ENCODE assay signal across 21 mouse cellular contexts in genomic region chr7:121968816-121969215, GRCm38 (mm10). TPM values are rescaled to one million over a fixed set of nuclear protein-coding genes. Genes with fewer than 3 reads are reported as not detected.
A peak's percentile ranks its signal among the peaks of the same experiment; 100 is the strongest.
DNase-seq lines count a peak whose midpoint lies in the region; ATAC-seq and TF ChIP-seq lines count a peak whose summit lies in the region.
"Had no signal": no experiment of that assay in that cellular context is flagged by ENCODE, and none has a peak within 500 bp of the region (broad histone marks: within the 10 kb centered on the region; RNA-seq: fewer than 3 reads in every experiment).

No protein-coding gene starts in this region.

- no peak for TF ChIP-seq EP300 in MEL (IDR thresholded peaks at IDR 0.05; ENCODE audit: low read depth in 1 of 2, low read length in 2 of 2)
- no peak for TF ChIP-seq EP300 in stomach, postnatal 0 days (optimal IDR thresholded peaks at IDR 0.05)

- peaks cover 15 to 29% of the 10 kb centered on the region in 2 experiments for H3K4me1 ChIP-seq in MEL (ENCODE audit: control insufficient read depth in 1 of 2, insufficient read depth in 2 of 2, low read length in 2 of 2)
- no peaks in the 10 kb centered on the region for H3K4me1 ChIP-seq in forebrain, embryonic 11.5 days (replicated peaks; ENCODE audit: control insufficient read depth, insufficient read depth, low read length)
- H3K4me1 ChIP-seq in stomach, postnatal 0 days (replicated peaks; ENCODE audit: control insufficient read depth, insufficient read depth) = no peaks in the 10 kb centered on the region
- H3K4me1 ChIP-seq: embryonic facial prominence, embryonic 13.5 days; hindbrain, embryonic 13.5 days; intestine, embryonic 15.5 days had no signal

- 90% methylated on average over 9 of the region's 9 CpGs for WGBS in forebrain, embryonic 11.5 days
- WGBS in stomach, postnatal 0 days = 83% methylated on average over 9 of the region's 9 CpGs

- no peaks in the 10 kb centered on the region for H3K9me3 ChIP-seq in MEL (replicated peaks; ENCODE audit: insufficient read depth, low read length)
- H3K9me3 ChIP-seq in forebrain, embryonic 11.5 days (ENCODE audit: control insufficient read depth, low read length) = no peaks in the 10 kb centered on the region
- H3K9me3 ChIP-seq in stomach, postnatal 0 days (ENCODE audit: control insufficient read depth, low read length) = no peaks in the 10 kb centered on the region
- H3K9me3 ChIP-seq: embryonic facial prominence, embryonic 13.5 days; heart, embryonic 10.5 days; hindbrain, embryonic 13.5 days; intestine, embryonic 15.5 days had no signal

- ATAC-seq in forebrain, embryonic 11.5 days (replicated peaks; ENCODE audit: low FRiP score) = no peak
- no peak for ATAC-seq in stomach, postnatal 0 days (ENCODE audit: low FRiP score, low TSS enrichment)
- ATAC-seq: forebrain, embryonic 14.5 days; hindbrain, postnatal 0 days; intestine, embryonic 15.5 days; Patski had no signal

- no peak for TF ChIP-seq CTCF in MEL (IDR thresholded peaks at IDR 0.05 in 2 of 3, conservative IDR thresholded peaks at IDR 0.05 in 1 of 3; ENCODE audit: control insufficient read depth in 1 of 3, insufficient read depth in 1 of 3, low read depth in 2 of 3, low read length in 3 of 3, poor library complexity in 1 of 3, severe bottlenecking in 1 of 3)
- TF ChIP-seq CTCF in stomach, postnatal 0 days (IDR thresholded peaks at IDR 0.05; ENCODE audit: low read depth) = no peak

- no peak for TF ChIP-seq RAD21 in MEL (IDR thresholded peaks at IDR 0.05; ENCODE audit: low read depth, low read length)

- no peak overlapping the region for H3K9ac ChIP-seq in MEL (ENCODE audit: control insufficient read depth, low read depth, low read length, poor library complexity, severe bottlenecking)
- no peak overlapping the region for H3K9ac ChIP-seq in forebrain, embryonic 11.5 days (ENCODE audit: low read length)
- H3K9ac ChIP-seq in stomach, postnatal 0 days (ENCODE audit: low read length) = no peak overlapping the region
- H3K9ac ChIP-seq: embryonic facial prominence, embryonic 13.5 days; hindbrain, embryonic 13.5 days; intestine, embryonic 15.5 days had no signal

- H3K27ac ChIP-seq in MEL (ENCODE audit: control insufficient read depth, low read depth, low read length) = peak overlapping the region; percentile 29; the same call in 1 of the 2 replicates
- no peak overlapping the region for H3K27ac ChIP-seq in forebrain, embryonic 11.5 days (ENCODE audit: low read depth, low read length)
- H3K27ac ChIP-seq in stomach, postnatal 0 days (replicated peaks) = no peak overlapping the region
- H3K27ac ChIP-seq: embryonic facial prominence, embryonic 13.5 days; gastrocnemius, adult 2 months; heart, embryonic 10.5 days; hindbrain, embryonic 13.5 days; hindbrain, postnatal 0 days; intestine, embryonic 15.5 days had no signal

- H3K4me3 ChIP-seq in MEL (ENCODE audit: control insufficient read depth in 1 of 2, insufficient read depth in 1 of 2, low read depth in 2 of 2, low read length in 2 of 2) = no peak overlapping the region
- no peak overlapping the region for H3K4me3 ChIP-seq in forebrain, embryonic 11.5 days (ENCODE audit: low read depth, low read length)
- no peak overlapping the region for H3K4me3 ChIP-seq in stomach, postnatal 0 days (ENCODE audit: low read depth, low read length)
- H3K4me3 ChIP-seq: embryonic facial prominence, embryonic 13.5 days; gastrocnemius, adult 2 months; heart, embryonic 10.5 days; hindbrain, embryonic 13.5 days; intestine, embryonic 15.5 days had no signal

- no peaks in the 10 kb centered on the region for H3K27me3 ChIP-seq in MEL (ENCODE audit: control insufficient read depth in 1 of 2, insufficient read depth in 2 of 2, low read length in 2 of 2)
- no peaks in the 10 kb centered on the region for H3K27me3 ChIP-seq in forebrain, embryonic 11.5 days (ENCODE audit: control insufficient read depth, insufficient read depth, low read length)
- H3K27me3 ChIP-seq in stomach, postnatal 0 days (ENCODE audit: control insufficient read depth, insufficient read depth, low read length) = no peaks in the 10 kb centered on the region
- H3K27me3 ChIP-seq: embryonic facial prominence, embryonic 13.5 days; hindbrain, embryonic 13.5 days; intestine, embryonic 15.5 days; Patski had no signal

- DNase-seq in MEL (ENCODE audit: low read depth, low spot score) = no peak
- DNase-seq in naive thymus-derived CD4-positive, alpha-beta T cell, adult 2 months (ENCODE audit: low read depth) = peak; percentile 13
- peak; percentile 61 for DNase-seq in thymus, postnatal 14 days
- DNase-seq in gastrocnemius, adult 8-10 months (ENCODE audit: low spot score in 2 of 2) = no peak
- no peak for DNase-seq in forebrain, embryonic 11.5 days (ENCODE audit: low spot score)
- DNase-seq in stomach, postnatal 0 days (ENCODE audit: low spot score) = no peak
- DNase-seq: adrenal gland, adult 2 months; cerebellum, adult 11-12 months; cerebellum, adult 9-10 months; cerebellum, postnatal 25 days; gastrocnemius, adult 2 months; gastrocnemius, postnatal 36 days; heart, adult 11 months; heart, postnatal 10 days had no signal

- no peak for TF ChIP-seq POLR2A in MEL (IDR thresholded peaks at IDR 0.05; ENCODE audit: control insufficient read depth in 1 of 2, insufficient read depth in 1 of 2, low read depth in 1 of 2, low read length in 2 of 2, poor library complexity in 1 of 2)

- H3K4me2 ChIP-seq in forebrain, embryonic 11.5 days (ENCODE audit: low read depth, low read length, severe bottlenecking) = no peak overlapping the region
- no peak overlapping the region for H3K4me2 ChIP-seq in stomach, postnatal 0 days (replicated peaks; ENCODE audit: low read depth)
- H3K4me2 ChIP-seq: embryonic facial prominence, embryonic 13.5 days; hindbrain, embryonic 13.5 days; intestine, embryonic 15.5 days had no signal

- H3K36me3 ChIP-seq in MEL (ENCODE audit: control insufficient read depth in 1 of 2, insufficient read depth in 2 of 2, low read length in 2 of 2) = peaks cover 3 to 21% of the 10 kb centered on the region in 2 experiments
- no peaks in the 10 kb centered on the region for H3K36me3 ChIP-seq in forebrain, embryonic 11.5 days (ENCODE audit: control insufficient read depth, insufficient read depth, low read length)
- peaks cover 2% of the 10 kb centered on the region; the same call in 1 of the 2 replicates for H3K36me3 ChIP-seq in stomach, postnatal 0 days (ENCODE audit: control insufficient read depth, insufficient read depth, low read length)
- H3K36me3 ChIP-seq: intestine, embryonic 15.5 days had no signal

- no peaks in the 10 kb centered on the region for H3K79me2 ChIP-seq in MEL (ENCODE audit: control insufficient read depth, insufficient read depth, low read length, poor library complexity)

TF ChIP-seq in MEL, 35 proteins besides CTCF, POLR2A, EP300 and RAD21:
- TF ChIP-seq POLR2AphosphoS2 (IDR thresholded peaks at IDR 0.05; ENCODE audit: low read length) (no peak), HCFC1 (IDR thresholded peaks at IDR 0.05; ENCODE audit: low read depth, low read length) (no peak), ZC3H11A (IDR thresholded peaks at IDR 0.05; ENCODE audit: low read depth, low read length) (no peak), MAX (IDR thresholded peaks at IDR 0.05; ENCODE audit: low read length) (no peak), MYC (IDR thresholded peaks at IDR 0.05; ENCODE audit: low read depth, low read length) (no peak), ZNF384 (IDR thresholded peaks at IDR 0.05; ENCODE audit: low read depth, low read length) (no peak)

RNA-seq across cellular contexts. Expression of gene Cog7, which starts 12.7 kb away (rescaled TPM):
- 17.1 and 17.7 TPM in 2 replicates for total RNA-seq in MEL (2012; rRNA removed)
- 10 to 100 TPM in 1 of 2 experiments, not detected in 1; 21.2 TPM for polyA plus RNA-seq in MEL (2012; ENCODE audit: insufficient read depth in 1 of 2, insufficient read length in 2 of 2, low read depth in 1 of 2, low replicate concordance in 2 of 2, missing spikeins in 1 of 2)
- total RNA-seq in gastrocnemius, adult 8-10 months (2022) = 10 to 100 TPM; 11.1 to 11.9 (median 11.6) TPM
- polyA plus RNA-seq in forebrain, embryonic 11.5 days (2014; fragmentation: Nextera tagmentation; extraction: Ambion mirVana) = 22.0 and 23.8 TPM in 2 replicates
- 14.1 and 14.5 TPM in 2 replicates for polyA plus RNA-seq in stomach, postnatal 0 days (2015; fragmentation: Nextera tagmentation; extraction: Ambion mirVana)

RNA-seq across cellular contexts. Expression of gene Gga2, which starts 52.2 kb away (rescaled TPM):
- total RNA-seq in MEL (2012; rRNA removed) = 30.1 and 35.2 TPM in 2 replicates
- 10 to 100 TPM; 29.5 to 95.3 TPM for polyA plus RNA-seq in MEL (2012; ENCODE audit: insufficient read depth in 1 of 2, insufficient read length in 2 of 2, low read depth in 1 of 2, low replicate concordance in 2 of 2, missing spikeins in 1 of 2)
- 10 to 100 TPM; 13.3 to 17.0 (median 15.2) TPM for total RNA-seq in gastrocnemius, adult 8-10 months (2022)
- polyA plus RNA-seq in forebrain, embryonic 11.5 days (2014; fragmentation: Nextera tagmentation; extraction: Ambion mirVana) = 60.1 and 60.6 TPM in 2 replicates
- 31.5 and 33.5 TPM in 2 replicates for polyA plus RNA-seq in stomach, postnatal 0 days (2015; fragmentation: Nextera tagmentation; extraction: Ambion mirVana)

Comparison
In these comparisons a context has a peak if more than half of its experiments do, and no peak if none do; other contexts are left out.
1. DNase-seq: peak in naive thymus-derived CD4-positive, alpha-beta T cell, adult 2 months (single experiment) and thymus, postnatal 14 days (single experiment); none in MEL (single experiment), gastrocnemius, adult 8-10 months (0 of 2), forebrain, embryonic 11.5 days (single experiment) and stomach, postnatal 0 days (single experiment).